In the genomic region with DNA sequence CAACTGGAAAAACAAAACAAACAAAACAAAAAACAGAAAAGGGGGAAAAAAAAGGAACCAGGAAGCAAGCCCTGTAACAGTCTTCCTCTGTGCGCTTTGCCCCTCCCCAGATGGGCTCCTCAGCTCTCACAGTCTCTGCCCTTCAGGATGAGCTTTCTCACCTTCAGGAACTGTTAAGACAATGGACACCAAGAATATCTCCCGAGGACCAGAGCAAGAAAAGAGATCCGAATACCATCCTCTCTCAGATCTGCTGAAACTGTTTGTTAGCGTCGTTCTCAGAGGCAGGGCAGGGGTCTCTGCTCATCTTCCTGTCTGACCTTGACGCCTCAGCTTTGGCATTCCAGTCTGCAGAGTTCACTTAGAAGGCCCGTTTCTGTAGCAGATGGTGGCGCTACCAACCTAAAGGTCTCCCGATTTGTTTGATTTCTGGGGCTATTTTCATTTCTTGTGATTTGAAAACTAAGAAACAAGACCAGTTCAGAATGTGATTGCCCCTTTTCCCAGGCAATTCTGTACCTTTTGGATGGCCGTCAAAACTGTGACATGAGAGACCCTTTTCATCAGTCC, we compare ENCODE assay signal across 8 mouse cellular contexts. TPM values are rescaled to one million over a fixed set of nuclear protein-coding genes. Genes with fewer than 3 reads are reported as not detected.
DNase-seq lines count a peak whose midpoint lies in the region; ATAC-seq and TF ChIP-seq lines count a peak whose summit lies in the region.

No protein-coding gene starts in this region.

- no peak for ATAC-seq in embryonic facial prominence, embryonic 12.5 days (ENCODE audit: insufficient number of reproducible peaks, insufficient read depth, low FRiP score, low TSS enrichment)
- no peak for ATAC-seq in stomach, embryonic 14.5 days (ENCODE audit: insufficient number of reproducible peaks, insufficient read depth, low FRiP score, low read depth)

- no peaks in the 10 kb centered on the region for H3K27me3 ChIP-seq in embryonic facial prominence, embryonic 12.5 days
- no peaks in the 10 kb centered on the region for H3K27me3 ChIP-seq in limb, embryonic 10.5 days (ENCODE audit: low read depth, poor library complexity, severe bottlenecking)
- no peaks in the 10 kb centered on the region for H3K27me3 ChIP-seq in stomach, embryonic 14.5 days (ENCODE audit: control insufficient read depth, insufficient read depth, low read length)

- H3K4me1 ChIP-seq in embryonic facial prominence, embryonic 12.5 days = peaks cover 25% of the 10 kb centered on the region
- peaks cover 40% of the 10 kb centered on the region for H3K4me1 ChIP-seq in limb, embryonic 10.5 days
- peaks cover 10% of the 10 kb centered on the region; the same call in 1 of the 2 replicates for H3K4me1 ChIP-seq in stomach, embryonic 14.5 days (ENCODE audit: control insufficient read depth, insufficient read depth, low read length)

- 68% methylated on average over 10 of the region's 10 CpGs for WGBS in embryonic facial prominence, embryonic 12.5 days
- 70% methylated on average over 10 of the region's 10 CpGs for WGBS in limb, embryonic 10.5 days
- WGBS in stomach, embryonic 14.5 days = 61% methylated on average over 10 of the region's 10 CpGs

- no peak for TF ChIP-seq CTCF in layer of hippocampus, adult 2 months (conservative IDR thresholded peaks at IDR 0.05)

- H3K36me3 ChIP-seq in embryonic facial prominence, embryonic 12.5 days = peaks cover 35% of the 10 kb centered on the region
- peaks cover 60% of the 10 kb centered on the region for H3K36me3 ChIP-seq in limb, embryonic 10.5 days
- peaks cover 20% of the 10 kb centered on the region for H3K36me3 ChIP-seq in stomach, embryonic 14.5 days (ENCODE audit: control insufficient read depth, insufficient read depth, low read length)

- H3K27ac ChIP-seq in layer of hippocampus, adult 2 months = peak overlapping the region; percentile 98
- H3K27ac ChIP-seq in embryonic facial prominence, embryonic 12.5 days = peak overlapping the region; percentile 98; the same call in 1 of the 2 replicates
- peak overlapping the region; percentile 95 for H3K27ac ChIP-seq in limb, embryonic 10.5 days
- peak overlapping the region; percentile 99; the same call in 1 of the 2 replicates for H3K27ac ChIP-seq in stomach, embryonic 14.5 days (ENCODE audit: low read length)

- H3K4me2 ChIP-seq in embryonic facial prominence, embryonic 12.5 days (replicated peaks) = peak overlapping the region; percentile 92
- H3K4me2 ChIP-seq in stomach, embryonic 14.5 days (replicated peaks; ENCODE audit: low read depth, low read length) = peak overlapping the region; percentile 73

- H3K9ac ChIP-seq in embryonic facial prominence, embryonic 12.5 days = peak overlapping the region; percentile 88; the same call in 1 of the 2 replicates
- peak overlapping the region; percentile 79; the same call in 1 of the 2 replicates for H3K9ac ChIP-seq in stomach, embryonic 14.5 days (replicated peaks; ENCODE audit: low read depth, low read length)

- no peak for DNase-seq in layer of hippocampus, adult 2 months (ENCODE audit: low spot score in 2 of 2)
- no peak for DNase-seq in layer of hippocampus, postnatal 36 days
- no peak for DNase-seq in limb, embryonic 10.5 days (ENCODE audit: low spot score)
- DNase-seq in right cerebral cortex, postnatal 14 days = no peak
- no peak for DNase-seq in frontal cortex, postnatal 25 days (ENCODE audit: low spot score in 2 of 2)
- no peak for DNase-seq in ovary, postnatal 10 days (ENCODE audit: low spot score)

- no peaks in the 10 kb centered on the region for H3K9me3 ChIP-seq in embryonic facial prominence, embryonic 12.5 days
- no peaks in the 10 kb centered on the region for H3K9me3 ChIP-seq in limb, embryonic 10.5 days (replicated peaks)
- H3K9me3 ChIP-seq in stomach, embryonic 14.5 days (ENCODE audit: control insufficient read depth, low read depth, low read length) = no peaks in the 10 kb centered on the region

- peak overlapping the region; percentile 98 for H3K4me3 ChIP-seq in layer of hippocampus, adult 2 months
- H3K4me3 ChIP-seq in embryonic facial prominence, embryonic 12.5 days = peak overlapping the region; percentile 96
- peak overlapping the region; percentile 95 for H3K4me3 ChIP-seq in limb, embryonic 10.5 days
- H3K4me3 ChIP-seq in stomach, embryonic 14.5 days (ENCODE audit: low read depth, low read length) = peak overlapping the region; percentile 98

RNA-seq across cellular contexts. Expression of gene Sf3b4, which starts 1.1 kb away (rescaled TPM):
- total RNA-seq in layer of hippocampus, adult 2 months (2021) = 10 to 100 TPM; 50.1 to 50.2 TPM
- 10 to 100 TPM; 52.0 to 54.5 TPM for total RNA-seq in layer of hippocampus, postnatal 36 days (2021)
- 181 and 190 TPM in 2 replicates for polyA plus RNA-seq in embryonic facial prominence, embryonic 12.5 days (2016; fragmentation: Nextera tagmentation; extraction: Ambion mirVana)
- polyA plus RNA-seq in limb, embryonic 10.5 days (2016; fragmentation: Nextera tagmentation; extraction: Ambion mirVana) = 290 and 304 TPM in 2 replicates
- 161 and 166 TPM in 2 replicates for polyA plus RNA-seq in stomach, embryonic 14.5 days (2014; fragmentation: Nextera tagmentation; extraction: Ambion mirVana)

RNA-seq across cellular contexts. Expression of gene Mtmr11, which starts 9.3 kb away (rescaled TPM):
- total RNA-seq in layer of hippocampus, adult 2 months (2021) = 1 to 10 TPM; 4.3 to 5.3 TPM
- total RNA-seq in layer of hippocampus, postnatal 36 days (2021) = 1 to 10 TPM; 4.2 to 5.2 TPM
- 37.1 and 39.5 TPM in 2 replicates for polyA plus RNA-seq in embryonic facial prominence, embryonic 12.5 days (2016; fragmentation: Nextera tagmentation; extraction: Ambion mirVana)
- 10.8 and 18.2 TPM in 2 replicates for polyA plus RNA-seq in limb, embryonic 10.5 days (2016; fragmentation: Nextera tagmentation; extraction: Ambion mirVana)
- 20.8 and 24.6 TPM in 2 replicates for polyA plus RNA-seq in stomach, embryonic 14.5 days (2014; fragmentation: Nextera tagmentation; extraction: Ambion mirVana)

RNA-seq across cellular contexts. Expression of gene Sv2a, which starts 9.9 kb away (rescaled TPM):
- 100 to 1,000 TPM; 352 to 370 TPM for total RNA-seq in layer of hippocampus, adult 2 months (2021)
- total RNA-seq in layer of hippocampus, postnatal 36 days (2021) = 100 to 1,000 TPM; 351 to 376 TPM
- polyA plus RNA-seq in embryonic facial prominence, embryonic 12.5 days (2016; fragmentation: Nextera tagmentation; extraction: Ambion mirVana) = 8.6 and 9.2 TPM in 2 replicates
- polyA plus RNA-seq in limb, embryonic 10.5 days (2016; fragmentation: Nextera tagmentation; extraction: Ambion mirVana) = 3.6 and 3.9 TPM in 2 replicates
- 5.7 and 6.5 TPM in 2 replicates for polyA plus RNA-seq in stomach, embryonic 14.5 days (2014; fragmentation: Nextera tagmentation; extraction: Ambion mirVana)

RNA-seq across cellular contexts. Expression of gene Bola1, which starts 48.4 kb away (rescaled TPM):
- 10 to 100 TPM; 16.2 to 16.7 TPM for total RNA-seq in layer of hippocampus, adult 2 months (2021)
- 10 to 100 TPM; 15.3 to 18.2 TPM for total RNA-seq in layer of hippocampus, postnatal 36 days (2021)
- 52.6 and 53.3 TPM in 2 replicates for polyA plus RNA-seq in embryonic facial prominence, embryonic 12.5 days (2016; fragmentation: Nextera tagmentation; extraction: Ambion mirVana)
- polyA plus RNA-seq in limb, embryonic 10.5 days (2016; fragmentation: Nextera tagmentation; extraction: Ambion mirVana) = 74.2 and 76.5 TPM in 2 replicates
- 52.7 and 61.3 TPM in 2 replicates for polyA plus RNA-seq in stomach, embryonic 14.5 days (2014; fragmentation: Nextera tagmentation; extraction: Ambion mirVana)

RNA-seq across cellular contexts. Expression of gene Hist2h2ab, which starts 48.6 kb away (rescaled TPM):
- 10 to 100 TPM in 1 of 2 experiments, 1 to 10 TPM in 1; 9.3 to 12.7 TPM for total RNA-seq in layer of hippocampus, adult 2 months (2021)
- total RNA-seq in layer of hippocampus, postnatal 36 days (2021) = 1 to 10 TPM; 7.2 to 8.2 TPM
- 1.5 and 1.6 TPM in 2 replicates for polyA plus RNA-seq in embryonic facial prominence, embryonic 12.5 days (2016; fragmentation: Nextera tagmentation; extraction: Ambion mirVana)
- polyA plus RNA-seq in limb, embryonic 10.5 days (2016; fragmentation: Nextera tagmentation; extraction: Ambion mirVana) = 0.63 and 1.2 TPM in 2 replicates
- polyA plus RNA-seq in stomach, embryonic 14.5 days (2014; fragmentation: Nextera tagmentation; extraction: Ambion mirVana) = 1.6 and 2.6 TPM in 2 replicates
